Mouse (Mus musculus) lung, embryonic 15.5 days (tissue): Measurements from ENCODE around the gene Miox. TPM values are rescaled to one million over a fixed set of nuclear protein-coding genes. Genes with fewer than 3 reads are reported as not detected.

Experiments used
- microRNA-seq: library from miRNA; unstranded; fragments of <30 nt; microRNA quantifications from one replicate; pipeline ENCODE4, GENCODE M21; 2016
- polyA plus RNA-seq: library from polyadenylated mRNA; unstranded; fragments of >200 nt; fragmentation: Nextera tagmentation; extraction: Ambion mirVana; gene quantifications from 2 replicates; pipeline ENCODE4 v1.2.1, GENCODE M21; 2015

Miox gene
- polyA plus RNA-seq, 1 experiment from 2014 or later = not detected

Small RNA genes lying within 50 kb of the gene (microRNA-seq; reads per million reads assigned to microRNA genes)
- gene Mir6959 = not detected

Other genes with a start within 250 kb of the Miox start
- gene Selenoo, start 245.3 kb upstream of the Miox start, polyA plus RNA-seq = 16.5 and 17.6 TPM in 2 replicates
- gene Tubgcp6, start 211.3 kb upstream of the Miox start, polyA plus RNA-seq = 14.5 and 15.4 TPM in 2 replicates
- gene Hdac10, start 205.7 kb upstream of the Miox start, polyA plus RNA-seq = 21.7 and 24.3 TPM in 2 replicates
- 12.5 and 13.4 TPM in 2 replicates for gene Mapk12, start 193.7 kb upstream of the Miox start, polyA plus RNA-seq
- gene Mapk11, start 184.8 kb upstream of the Miox start, polyA plus RNA-seq = 10.0 and 12.6 TPM in 2 replicates
- 123 and 128 TPM in 2 replicates for gene Plxnb2, start 153.6 kb upstream of the Miox start, polyA plus RNA-seq
- gene Dennd6b, start 137.9 kb upstream of the Miox start, polyA plus RNA-seq = 11.0 and 11.8 TPM in 2 replicates
- 24.5 and 28.5 TPM in 2 replicates for gene Ppp6r2, start 122.8 kb upstream of the Miox start, polyA plus RNA-seq
- gene Sbf1, start 19.1 kb upstream of the Miox start, polyA plus RNA-seq = 50.3 and 53.7 TPM in 2 replicates
- gene Adm2, start 11.7 kb upstream of the Miox start, polyA plus RNA-seq = 0.45 and 0.69 TPM in 2 replicates
- gene Lmf2, start 21.3 kb downstream of the Miox start, polyA plus RNA-seq = 70.7 and 74.4 TPM in 2 replicates
- gene Ncaph2, start 21.3 kb downstream of the Miox start, polyA plus RNA-seq = 160 and 168 TPM in 2 replicates
- gene Sco2, start 39.4 kb downstream of the Miox start, polyA plus RNA-seq = 5.6 and 5.9 TPM in 2 replicates
- gene Tymp, start 42.6 kb downstream of the Miox start, polyA plus RNA-seq = 1.1 and 1.7 TPM in 2 replicates
- 3.0 and 4.1 TPM in 2 replicates for gene Odf3b, start 44.9 kb downstream of the Miox start, polyA plus RNA-seq
- not detected in 2 replicates for gene Klhdc7b, start 50.5 kb downstream of the Miox start, polyA plus RNA-seq
- gene Syce3, start 76.1 kb downstream of the Miox start, polyA plus RNA-seq = not detected in 2 replicates
- 4.2 and 5.1 TPM in 2 replicates for gene Cpt1b, start 91.5 kb downstream of the Miox start, polyA plus RNA-seq
- 2.3 and 2.4 TPM in 2 replicates for gene C730034F03Rik, start 95.2 kb downstream of the Miox start, polyA plus RNA-seq
- 0.40 TPM in 1 of 2 replicates, not detected in the other for gene Gm44502, start 95.3 kb downstream of the Miox start, polyA plus RNA-seq
- 51.3 and 57.9 TPM in 2 replicates for gene Chkb, start 95.5 kb downstream of the Miox start, polyA plus RNA-seq
- gene Mapk8ip2, start 119.5 kb downstream of the Miox start, polyA plus RNA-seq = 0.65 and 0.97 TPM in 2 replicates
- gene Arsa, start 143.0 kb downstream of the Miox start, polyA plus RNA-seq = 21.5 and 22.7 TPM in 2 replicates
- gene Shank3, start 165.2 kb downstream of the Miox start, polyA plus RNA-seq = 2.5 and 2.8 TPM in 2 replicates
- gene Acr, start 233.9 kb downstream of the Miox start, polyA plus RNA-seq = 0.10 and 0.20 TPM in 2 replicates